In the genomic region with DNA sequence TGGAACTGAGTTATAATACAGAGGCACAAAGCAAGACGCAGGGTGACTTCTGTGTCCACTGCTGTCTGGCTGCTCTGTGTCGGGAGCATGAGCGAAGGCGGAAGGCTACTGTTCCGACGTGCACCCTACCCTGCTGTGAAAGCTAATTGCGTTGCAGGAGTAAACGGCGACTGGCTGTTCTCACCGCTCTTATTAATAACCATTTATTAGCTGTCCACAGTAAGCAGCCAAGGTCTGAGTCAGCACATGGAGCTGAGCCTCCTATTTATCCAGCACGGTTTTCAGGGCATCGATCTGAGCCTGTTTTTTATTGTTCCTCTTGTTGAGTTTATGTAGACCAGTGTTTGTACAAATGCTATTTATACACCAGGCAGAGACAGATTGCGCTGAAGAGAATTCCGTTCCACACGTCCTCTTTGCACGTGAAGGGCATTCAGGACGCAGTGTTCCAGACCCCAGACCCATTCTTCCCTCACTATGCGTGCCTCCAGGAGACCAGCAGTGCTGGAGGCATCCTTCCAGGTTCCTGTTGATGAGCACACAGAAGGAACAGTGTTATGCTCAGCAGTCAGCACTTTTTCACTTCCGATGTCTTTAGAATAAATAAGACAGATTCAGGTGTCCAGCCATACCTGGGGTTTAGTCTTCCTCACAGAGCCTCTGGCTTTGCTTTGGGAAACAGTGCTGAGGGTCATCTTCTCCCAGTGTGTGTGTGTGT, we compare ENCODE assay signal across 14 mouse cellular contexts. TPM values are rescaled to one million over a fixed set of nuclear protein-coding genes. Genes with fewer than 3 reads are reported as not detected.
DNase-seq lines count a peak whose midpoint lies in the region; ATAC-seq lines count a peak whose summit lies in the region.
"Had no signal": no experiment of that assay in that cellular context is flagged by ENCODE, and none has a peak within 500 bp of the region (broad histone marks: within the 10 kb centered on the region; RNA-seq: fewer than 3 reads in every experiment).

No protein-coding gene starts in this region.

- no peak overlapping the region for H3K9ac ChIP-seq in heart, embryonic 12.5 days
- H3K9ac ChIP-seq in midbrain, embryonic 12.5 days (replicated peaks) = no peak overlapping the region
- H3K9ac ChIP-seq: heart, embryonic 15.5 days had no signal

- peaks cover 13% of the 10 kb centered on the region; the same call in 1 of the 2 replicates for H3K4me1 ChIP-seq in heart, embryonic 12.5 days (replicated peaks)
- H3K4me1 ChIP-seq in midbrain, embryonic 12.5 days = peaks cover 7% of the 10 kb centered on the region; the same call in 1 of the 2 replicates
- H3K4me1 ChIP-seq: heart, embryonic 15.5 days had no signal

- no peak overlapping the region for H3K4me3 ChIP-seq in heart, embryonic 12.5 days
- H3K4me3 ChIP-seq in midbrain, embryonic 12.5 days = no peak overlapping the region
- H3K4me3 ChIP-seq: heart, embryonic 15.5 days had no signal

- H3K27ac ChIP-seq in heart, embryonic 12.5 days (ENCODE audit: poor library complexity, severe bottlenecking) = no peak overlapping the region
- peak overlapping the region; percentile 43 for H3K27ac ChIP-seq in midbrain, embryonic 12.5 days (replicated peaks)
- H3K27ac ChIP-seq: heart, embryonic 15.5 days had no signal

- H3K36me3 ChIP-seq in heart, embryonic 12.5 days = no peaks in the 10 kb centered on the region
- no peaks in the 10 kb centered on the region for H3K36me3 ChIP-seq in midbrain, embryonic 12.5 days
- H3K36me3 ChIP-seq: heart, embryonic 15.5 days had no signal

- ATAC-seq in heart, embryonic 12.5 days (ENCODE audit: insufficient number of reproducible peaks, low FRiP score) = no peak
- ATAC-seq in midbrain, embryonic 12.5 days (ENCODE audit: low FRiP score, low read depth) = no peak
- no peak for ATAC-seq in activated CD4-positive, CD25-positive, alpha-beta regulatory T cell, adult 4 months

- H3K9me3 ChIP-seq in heart, embryonic 12.5 days (replicated peaks) = no peaks in the 10 kb centered on the region
- H3K9me3 ChIP-seq in midbrain, embryonic 12.5 days = no peaks in the 10 kb centered on the region
- H3K9me3 ChIP-seq: heart, embryonic 15.5 days had no signal

- no peak for DNase-seq in heart, postnatal 10 days
- peak; percentile 57 for DNase-seq in brain, adult 2 months (ENCODE audit: low read depth, low spot score)
- peak; percentile 33 for DNase-seq in forelimb bud, embryonic 11.5 days (ENCODE audit: low read depth, low spot score)
- no peak for DNase-seq in urinary bladder, postnatal 25 days (ENCODE audit: low spot score)
- DNase-seq in testis, postnatal 14 days (ENCODE audit: low spot score) = no peak
- DNase-seq: kidney, postnatal 36 days; liver; lung, postnatal 14 days; thymus, adult 18-20 months had no signal

- no peaks in the 10 kb centered on the region for H3K27me3 ChIP-seq in heart, embryonic 12.5 days (replicated peaks)
- no peaks in the 10 kb centered on the region for H3K27me3 ChIP-seq in midbrain, embryonic 12.5 days
- H3K27me3 ChIP-seq: CH12.LX; heart, embryonic 15.5 days had no signal

- 0 out of 2 replicates have a peak overlapping the region, but pooled peaks have one; percentile 2 for H3K4me2 ChIP-seq in heart, embryonic 12.5 days
- H3K4me2 ChIP-seq in midbrain, embryonic 12.5 days (replicated peaks) = no peak overlapping the region
- H3K4me2 ChIP-seq: heart, embryonic 15.5 days had no signal

- WGBS in heart, embryonic 12.5 days = 68% methylated on average over 19 of the region's 19 CpGs
- WGBS in midbrain, embryonic 12.5 days = 62% methylated on average over 19 of the region's 19 CpGs

- intact Hi-C loops in heart, postnatal 10 days (cut with DNase I) = no loop called here

RNA-seq across cellular contexts. Expression of gene Med10, which starts 21.9 kb away (rescaled TPM):
- polyA plus RNA-seq in heart, embryonic 12.5 days (2016; fragmentation: Nextera tagmentation; extraction: Ambion mirVana) = 105 and 106 TPM in 2 replicates
- 10 to 100 TPM; 39.3 to 41.8 TPM for total RNA-seq in heart, postnatal 10 days (2021)
- polyA plus RNA-seq in midbrain, embryonic 12.5 days (2016; fragmentation: Nextera tagmentation; extraction: Ambion mirVana) = 165 and 170 TPM in 2 replicates
- polyA plus RNA-seq in activated CD4-positive, CD25-positive, alpha-beta regulatory T cell, adult 4 months (2017; shearing (Covaris generic)) = 100 to 1,000 TPM; 186 to 216 TPM

Comparison
In these comparisons a context has a peak if more than half of its experiments do, and no peak if none do; other contexts are left out.
1. DNase-seq: peak in brain, adult 2 months (single experiment) and forelimb bud, embryonic 11.5 days (single experiment); none in heart, postnatal 10 days (0 of 2), urinary bladder, postnatal 25 days (single experiment) and testis, postnatal 14 days (single experiment).